Mouse (Mus musculus): ENCODE measurements around the gene Pclo.

The Pclo gene

GRCm38 (mm10) chr5:14623360-14623759 lies 108.6 kb downstream of the Pclo start:
- Histone ChIP-seq H3K9me3 (ENCODE audit: low read length) (no peaks in the 10 kb centered on the region), H3K4me3 (replicated peaks; ENCODE audit: low read length) (no peak overlapping the region), H3K4me1 (replicated peaks; ENCODE audit: low read depth, low read length) (no peaks in the 10 kb centered on the region), H3K36me3 (ENCODE audit: insufficient read depth, low read length) (no peaks in the 10 kb centered on the region), H3K27me3 (ENCODE audit: insufficient read depth, low read length) (no peaks in the 10 kb centered on the region)
- TF ChIP-seq NANOG (IDR thresholded peaks at IDR 0.05; ENCODE audit: borderline replicate concordance, low read length) = no peak
- TF ChIP-seq CTCF (conservative IDR thresholded peaks at IDR 0.05; ENCODE audit: low read length) = no peak
- TF ChIP-seq POU5F1 (IDR thresholded peaks at IDR 0.05; ENCODE audit: borderline replicate concordance, low read length) = no peak

DNA sequence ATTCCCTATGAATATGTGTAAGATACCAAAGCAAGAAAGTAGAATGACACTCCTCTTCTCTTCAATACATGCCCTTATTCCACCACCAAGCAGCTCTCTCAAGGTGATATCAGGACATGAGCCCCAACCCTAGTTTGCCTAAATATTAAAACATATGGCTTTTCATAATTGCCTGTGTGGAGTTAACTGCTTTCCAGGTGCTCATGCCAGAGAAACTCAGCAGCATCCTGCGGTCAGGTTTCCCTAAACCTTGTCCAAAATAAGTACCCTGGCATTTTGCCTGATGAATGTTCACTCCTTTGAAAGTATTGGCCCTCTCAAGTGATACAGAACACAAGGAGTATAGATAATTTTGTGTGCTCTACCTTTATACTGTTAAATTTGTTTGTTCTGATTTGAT lies 126.5 kb downstream of the Pclo start:
- no peak overlapping the region for H3K4me3 ChIP-seq (replicated peaks; ENCODE audit: low read length)

DNA sequence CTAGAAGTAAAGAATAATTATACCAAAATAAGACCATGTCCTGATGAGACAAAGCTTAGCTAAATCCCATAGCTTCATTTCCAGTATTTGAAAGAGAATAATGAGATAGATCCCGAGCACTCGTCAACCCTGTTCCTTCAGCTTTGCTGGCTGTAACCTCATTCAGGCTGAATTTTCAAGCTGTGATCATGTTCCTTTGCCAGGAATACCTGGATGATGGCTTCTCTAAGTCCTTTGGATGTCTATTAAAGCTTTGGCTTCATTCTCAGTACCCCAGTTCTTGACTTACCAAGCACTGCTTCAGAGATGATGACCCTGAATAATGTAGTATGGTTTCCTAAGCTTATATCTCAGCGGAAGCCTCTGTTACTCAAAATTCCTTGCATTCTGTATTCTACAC lies 131.1 kb downstream of the Pclo start:
- no peak overlapping the region for H3K4me3 ChIP-seq (replicated peaks; ENCODE audit: low read length)
- H3K4me1 ChIP-seq (replicated peaks; ENCODE audit: low read depth, low read length) = no peaks in the 10 kb centered on the region
- TF ChIP-seq NANOG (IDR thresholded peaks at IDR 0.05; ENCODE audit: borderline replicate concordance, low read length) (no peak), POU5F1 (IDR thresholded peaks at IDR 0.05; ENCODE audit: borderline replicate concordance, low read length) (no peak), CTCF (conservative IDR thresholded peaks at IDR 0.05; ENCODE audit: low read length) (no peak)

More for the DNA sequence above, 126.5 kb downstream of the Pclo start:
- no peaks in the 10 kb centered on the region for H3K9me3 ChIP-seq (ENCODE audit: low read length)
- no peaks in the 10 kb centered on the region for H3K27me3 ChIP-seq (ENCODE audit: insufficient read depth, low read length)
- TF ChIP-seq NANOG (IDR thresholded peaks at IDR 0.05; ENCODE audit: borderline replicate concordance, low read length) (no peak), POU5F1 (IDR thresholded peaks at IDR 0.05; ENCODE audit: borderline replicate concordance, low read length) (no peak), CTCF (conservative IDR thresholded peaks at IDR 0.05; ENCODE audit: low read length) (no peak)
- H3K4me1 ChIP-seq (replicated peaks; ENCODE audit: low read depth, low read length) = no peaks in the 10 kb centered on the region
- no peaks in the 10 kb centered on the region for H3K36me3 ChIP-seq (ENCODE audit: insufficient read depth, low read length)

GRCm38 (mm10) chr5:14660637-14661036 lies 145.9 kb downstream of the Pclo start:
- H3K27me3 ChIP-seq (ENCODE audit: insufficient read depth, low read length) = no peaks in the 10 kb centered on the region
- H3K36me3 ChIP-seq (ENCODE audit: insufficient read depth, low read length) = no peaks in the 10 kb centered on the region
- H3K4me1 ChIP-seq (replicated peaks; ENCODE audit: low read depth, low read length) = no peaks in the 10 kb centered on the region
- peaks cover 10% of the 10 kb centered on the region for H3K9me3 ChIP-seq (ENCODE audit: low read length)
- H3K4me3 ChIP-seq (replicated peaks; ENCODE audit: low read length) = no peak overlapping the region
- no peak for TF ChIP-seq CTCF (conservative IDR thresholded peaks at IDR 0.05; ENCODE audit: low read length)
- TF ChIP-seq NANOG (IDR thresholded peaks at IDR 0.05; ENCODE audit: borderline replicate concordance, low read length) = no peak
- no peak for TF ChIP-seq POU5F1 (IDR thresholded peaks at IDR 0.05; ENCODE audit: borderline replicate concordance, low read length)

More for the DNA sequence above, 131.1 kb downstream of the Pclo start:
- Histone ChIP-seq H3K36me3 (ENCODE audit: insufficient read depth, low read length) (no peaks in the 10 kb centered on the region), H3K27me3 (ENCODE audit: insufficient read depth, low read length) (no peaks in the 10 kb centered on the region), H3K9me3 (ENCODE audit: low read length) (no peaks in the 10 kb centered on the region)

GRCm38 (mm10) chr5:14662180-14662579 lies 147.5 kb downstream of the Pclo start:
- Histone ChIP-seq H3K36me3 (ENCODE audit: insufficient read depth, low read length) (no peaks in the 10 kb centered on the region), H3K9me3 (ENCODE audit: low read length) (no peaks in the 10 kb centered on the region)
- TF ChIP-seq CTCF (conservative IDR thresholded peaks at IDR 0.05; ENCODE audit: low read length) = no peak
- TF ChIP-seq POU5F1 (IDR thresholded peaks at IDR 0.05; ENCODE audit: borderline replicate concordance, low read length) = no peak
- TF ChIP-seq NANOG (IDR thresholded peaks at IDR 0.05; ENCODE audit: borderline replicate concordance, low read length) = no peak

GRCm38 (mm10) chr5:14662603-14663002 lies 147.9 kb downstream of the Pclo start:
- Histone ChIP-seq H3K27me3 (ENCODE audit: insufficient read depth, low read length) (no peaks in the 10 kb centered on the region), H3K36me3 (ENCODE audit: insufficient read depth, low read length) (no peaks in the 10 kb centered on the region), H3K4me3 (replicated peaks; ENCODE audit: low read length) (no peak overlapping the region), H3K9me3 (ENCODE audit: low read length) (no peaks in the 10 kb centered on the region), H3K4me1 (replicated peaks; ENCODE audit: low read depth, low read length) (no peaks in the 10 kb centered on the region)
- TF ChIP-seq POU5F1 (IDR thresholded peaks at IDR 0.05; ENCODE audit: borderline replicate concordance, low read length) = no peak
- no peak for TF ChIP-seq NANOG (IDR thresholded peaks at IDR 0.05; ENCODE audit: borderline replicate concordance, low read length)
- no peak for TF ChIP-seq CTCF (conservative IDR thresholded peaks at IDR 0.05; ENCODE audit: low read length)

More at GRCm38 (mm10) chr5:14662180-14662579, 147.5 kb downstream of the Pclo start:
- no peaks in the 10 kb centered on the region for H3K27me3 ChIP-seq (ENCODE audit: insufficient read depth, low read length)
- H3K4me3 ChIP-seq (replicated peaks; ENCODE audit: low read length) = no peak overlapping the region
- H3K4me1 ChIP-seq (replicated peaks; ENCODE audit: low read depth, low read length) = no peaks in the 10 kb centered on the region

- no peak for TF ChIP-seq NANOG (IDR thresholded peaks at IDR 0.05; ENCODE audit: borderline replicate concordance, low read length)
- TF ChIP-seq POU5F1 (IDR thresholded peaks at IDR 0.05; ENCODE audit: borderline replicate concordance, low read length) = no peak
- no peak for TF ChIP-seq CTCF (conservative IDR thresholded peaks at IDR 0.05; ENCODE audit: low read length)
- peaks cover 5% of the 10 kb centered on the region; the same call in 1 of the 2 replicates for H3K27me3 ChIP-seq (ENCODE audit: insufficient read depth, low read length)
- no peak overlapping the region for H3K4me3 ChIP-seq (replicated peaks; ENCODE audit: low read length)
- H3K9me3 ChIP-seq (ENCODE audit: low read length) = no peaks in the 10 kb centered on the region
- H3K4me1 ChIP-seq (replicated peaks; ENCODE audit: low read depth, low read length) = no peaks in the 10 kb centered on the region
- no peaks in the 10 kb centered on the region for H3K36me3 ChIP-seq (ENCODE audit: insufficient read depth, low read length)
Observed at GRCm38 (mm10) chr5:14680419-14680818, 165.7 kb downstream of the Pclo start.

DNA sequence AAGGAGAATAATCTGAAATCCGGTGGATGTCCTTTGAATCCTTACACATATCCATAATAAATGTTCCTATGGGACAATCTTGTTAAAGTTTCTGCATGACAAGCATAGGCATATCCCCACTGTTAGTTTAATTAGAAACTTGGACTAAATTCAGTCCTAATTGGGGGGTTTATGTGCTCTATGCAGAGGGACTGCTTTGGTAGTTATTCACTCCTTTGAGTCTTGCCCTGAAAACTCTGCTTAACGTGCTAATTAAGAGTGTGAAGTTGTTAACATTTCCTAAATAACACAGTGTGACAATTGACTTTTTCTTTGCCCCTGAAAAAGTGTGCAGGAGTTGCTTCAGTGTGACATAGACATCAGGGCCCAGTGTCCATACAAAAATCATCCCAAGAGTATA lies 177.3 kb downstream of the Pclo start:
- Histone ChIP-seq H3K9me3 (ENCODE audit: low read length) (no peaks in the 10 kb centered on the region), H3K4me1 (replicated peaks; ENCODE audit: low read depth, low read length) (peaks cover 3% of the 10 kb centered on the region), H3K36me3 (ENCODE audit: insufficient read depth, low read length) (no peaks in the 10 kb centered on the region; the same call in 1 of the 2 replicates), H3K4me3 (replicated peaks; ENCODE audit: low read length) (no peak overlapping the region), H3K27me3 (ENCODE audit: insufficient read depth, low read length) (no peaks in the 10 kb centered on the region)
- no peak for TF ChIP-seq CTCF (conservative IDR thresholded peaks at IDR 0.05; ENCODE audit: low read length)
- no peak for TF ChIP-seq POU5F1 (IDR thresholded peaks at IDR 0.05; ENCODE audit: borderline replicate concordance, low read length)
- TF ChIP-seq NANOG (IDR thresholded peaks at IDR 0.05; ENCODE audit: borderline replicate concordance, low read length) = no peak

DNA sequence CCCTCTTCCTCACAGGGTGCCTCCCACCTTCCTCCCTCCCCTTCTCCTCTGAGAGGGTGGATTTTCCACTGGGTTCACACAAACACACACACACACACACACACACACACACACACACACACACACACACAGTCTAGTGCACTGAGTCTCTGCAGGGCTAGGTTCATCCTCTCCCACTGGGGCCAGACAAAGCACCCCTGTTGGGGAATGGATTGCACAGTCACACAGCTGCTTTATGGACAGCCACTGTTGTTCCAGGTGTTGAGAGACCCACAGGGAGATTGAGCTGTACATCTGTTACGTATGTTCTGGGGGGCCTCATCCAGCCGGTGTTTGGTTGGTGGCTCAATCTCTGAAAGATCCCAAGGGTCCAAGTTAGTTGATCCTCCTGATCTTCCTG lies 182.0 kb downstream of the Pclo start:
- Histone ChIP-seq H3K4me3 (replicated peaks; ENCODE audit: low read length) (no peak overlapping the region), H3K4me1 (replicated peaks; ENCODE audit: low read depth, low read length) (peaks cover 11% of the 10 kb centered on the region), H3K36me3 (ENCODE audit: insufficient read depth, low read length) (no peaks in the 10 kb centered on the region; the same call in 1 of the 2 replicates), H3K9me3 (ENCODE audit: low read length) (no peaks in the 10 kb centered on the region), H3K27me3 (ENCODE audit: insufficient read depth, low read length) (no peaks in the 10 kb centered on the region)
- TF ChIP-seq POU5F1 (IDR thresholded peaks at IDR 0.05; ENCODE audit: borderline replicate concordance, low read length) (no peak), NANOG (IDR thresholded peaks at IDR 0.05; ENCODE audit: borderline replicate concordance, low read length) (peak; percentile 83; the same call in 1 of the 2 replicates)
